Mouse (Mus musculus) left cerebral cortex, adult 11 months (tissue): ENCODE measurements around the gene Pga5.
A peak's percentile ranks its signal among the peaks of the same experiment; 100 is the strongest.

Source experiments
- DNase-seq: peaks from one replicate; pipeline ENCODE4 v3.0.0; 2022; ENCODE audit warnings: low spot score

Pga5 gene

GRCm38 (mm10) chr19:10665093-10665492, 12.8 kb downstream of the Pga5 start:
- DNase-seq: no peak

GRCm38 (mm10) chr19:10662665-10663064, 15.2 kb downstream of the Pga5 start:
- no peak for DNase-seq

GRCm38 (mm10) chr19:10661919-10662318, 16.0 kb downstream of the Pga5 start:
- no peak for DNase-seq

- no peak for DNase-seq
These were observed 16.5 kb downstream of the Pga5 start for GRCm38 (mm10) chr19:10661373-10661772.

- DNase-seq: no peak
These were observed 19.5 kb downstream of the Pga5 start for GRCm38 (mm10) chr19:10658406-10658805.

GRCm38 (mm10) chr19:10657742-10658141, 20.1 kb downstream of the Pga5 start:
- no peak for DNase-seq

GRCm38 (mm10) chr19:10656058-10656457, 21.8 kb downstream of the Pga5 start:
- DNase-seq: no peak

GRCm38 (mm10) chr19:10648156-10648555, 29.7 kb downstream of the Pga5 start:
- no peak for DNase-seq

- no peak for DNase-seq
These were observed 32.3 kb downstream of the Pga5 start for GRCm38 (mm10) chr19:10645616-10646015.

- no peak for DNase-seq
These were observed 37.1 kb downstream of the Pga5 start for GRCm38 (mm10) chr19:10640589-10641378.

- DNase-seq: no peak
These were observed 37.8 kb downstream of the Pga5 start for GRCm38 (mm10) chr19:10640080-10640479.

- no peak for DNase-seq
These were observed 40.0 kb downstream of the Pga5 start for GRCm38 (mm10) chr19:10637840-10638239.

GRCm38 (mm10) chr19:10634872-10635318, 43.0 kb downstream of the Pga5 start:
- DNase-seq: peak; percentile 36

GRCm38 (mm10) chr19:10634106-10634871, 43.6 kb downstream of the Pga5 start, which contains the start of gene Vwce:
Gene Vwce (plus strand): TSS chr19:10634213.
- peak; percentile 12 for DNase-seq
